Mouse (Mus musculus): ENCODE data around the gene Zfp507. TPM values are rescaled to one million over a fixed set of nuclear protein-coding genes. Genes with fewer than 3 reads are reported as not detected.
A peak's percentile ranks its signal among the peaks of the same experiment; 100 is the strongest.

Zfp507 gene
- polyA plus RNA-seq, 1 experiment from 2014 or later = 12.2 TPM

DNA sequence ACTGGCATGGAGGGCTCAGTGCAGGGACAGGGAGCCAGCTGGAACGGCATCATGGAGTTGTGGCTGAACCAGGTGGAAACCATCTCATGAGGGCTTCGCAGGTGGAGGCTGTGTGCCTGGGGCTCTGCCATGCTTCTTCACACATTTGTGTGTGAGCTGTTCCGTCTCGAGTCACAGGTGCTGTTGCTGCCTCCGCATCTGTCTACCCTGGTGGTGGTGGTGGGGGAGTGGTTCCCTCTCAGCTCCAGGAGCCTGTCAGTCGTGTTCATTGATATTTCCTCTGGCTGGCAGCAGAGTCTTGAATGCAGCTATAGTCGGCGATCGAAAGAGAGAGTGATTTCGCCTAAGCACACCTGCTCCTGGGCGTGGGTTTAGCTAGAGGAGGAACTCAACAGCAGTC lies 10.5 kb upstream of the Zfp507 start:
- Histone ChIP-seq H3K4me1 (replicated peaks; ENCODE audit: insufficient read depth, low read length) (no peaks in the 10 kb centered on the region), H3K36me3 (ENCODE audit: insufficient read depth, low read length) (no peaks in the 10 kb centered on the region), H3K4me2 (ENCODE audit: low read length) (no peak overlapping the region), H3K9me3 (replicated peaks; ENCODE audit: low read length) (no peaks in the 10 kb centered on the region), H3K27me3 (ENCODE audit: insufficient read depth, low read length) (no peaks in the 10 kb centered on the region), H3K27ac (no peak overlapping the region), H3K4me3 (replicated peaks; ENCODE audit: low read depth, low read length) (no peak overlapping the region), H3K9ac (ENCODE audit: low read depth, low read length) (no peak overlapping the region)
- ATAC-seq (replicated peaks; ENCODE audit: low FRiP score, low read depth) = no peak
- no peak for DNase-seq (ENCODE audit: low spot score)
- WGBS = 81% methylated on average over 11 of the region's 11 CpGs
- TF ChIP-seq CTCF (IDR thresholded peaks at IDR 0.05; ENCODE audit: low read depth) = no peak

DNA sequence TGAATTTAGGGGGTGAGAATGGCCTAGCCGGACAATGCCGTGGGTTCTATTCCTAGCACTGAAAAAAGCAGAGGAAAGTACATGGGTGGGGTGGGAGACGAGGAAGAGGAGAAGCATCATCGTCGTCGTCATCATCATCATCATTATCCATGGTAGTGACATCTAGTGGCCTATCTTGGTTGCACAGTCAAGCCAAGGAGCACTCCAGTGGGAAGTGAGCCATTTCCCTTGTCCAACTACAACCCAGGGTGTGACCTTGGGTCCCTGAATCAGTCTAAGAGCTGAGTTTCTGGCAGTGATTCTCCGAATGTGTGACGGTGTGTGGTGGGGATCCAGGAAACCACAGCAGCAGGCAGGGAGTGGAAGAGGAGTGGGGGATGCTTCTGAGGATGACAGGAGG lies 7.9 kb upstream of the Zfp507 start:
- H3K4me3 ChIP-seq (replicated peaks; ENCODE audit: low read depth, low read length) = no peak overlapping the region
- H3K36me3 ChIP-seq (ENCODE audit: insufficient read depth, low read length) = no peaks in the 10 kb centered on the region
- H3K27ac ChIP-seq = no peak overlapping the region
- ATAC-seq (replicated peaks; ENCODE audit: low FRiP score, low read depth) (no peak), DNase-seq (ENCODE audit: low spot score) (no peak)
- H3K27me3 ChIP-seq (ENCODE audit: insufficient read depth, low read length) = no peaks in the 10 kb centered on the region
- H3K9ac ChIP-seq (ENCODE audit: low read depth, low read length) = no peak overlapping the region
- H3K4me1 ChIP-seq (replicated peaks; ENCODE audit: insufficient read depth, low read length) = no peaks in the 10 kb centered on the region
- H3K4me2 ChIP-seq (ENCODE audit: low read length) = no peak overlapping the region
- 45% methylated on average over 8 of the region's 8 CpGs for WGBS
- TF ChIP-seq CTCF (IDR thresholded peaks at IDR 0.05; ENCODE audit: low read depth) = peak; percentile 60
- no peaks in the 10 kb centered on the region for H3K9me3 ChIP-seq (replicated peaks; ENCODE audit: low read length)

DNA sequence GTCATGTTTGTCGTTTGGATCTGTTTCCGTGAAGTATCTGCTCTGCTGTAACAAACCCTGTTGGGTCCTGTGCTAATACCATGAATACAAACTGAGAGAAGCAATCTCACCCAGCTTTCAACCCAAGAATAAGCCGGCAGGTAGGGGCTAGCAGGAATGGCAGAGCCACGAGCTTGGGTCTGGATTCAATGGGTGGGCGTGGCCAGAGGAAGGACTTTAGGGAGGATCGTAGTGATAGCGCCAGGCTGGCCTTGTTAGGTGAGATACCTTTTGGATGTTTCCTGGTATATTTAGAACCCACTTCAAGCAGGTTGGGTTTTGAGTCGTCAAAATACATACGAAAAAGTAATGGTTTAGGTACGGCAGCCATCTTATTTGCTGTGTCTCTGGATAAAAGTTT lies 1.4 kb upstream of the Zfp507 start:
- TF ChIP-seq CTCF (IDR thresholded peaks at IDR 0.05; ENCODE audit: low read depth) = no peak
- WGBS = 81% methylated on average over 10 of the region's 10 CpGs
- peaks cover 19% of the 10 kb centered on the region; the same call in 1 of the 2 replicates for H3K36me3 ChIP-seq (ENCODE audit: insufficient read depth, low read length)

DNA sequence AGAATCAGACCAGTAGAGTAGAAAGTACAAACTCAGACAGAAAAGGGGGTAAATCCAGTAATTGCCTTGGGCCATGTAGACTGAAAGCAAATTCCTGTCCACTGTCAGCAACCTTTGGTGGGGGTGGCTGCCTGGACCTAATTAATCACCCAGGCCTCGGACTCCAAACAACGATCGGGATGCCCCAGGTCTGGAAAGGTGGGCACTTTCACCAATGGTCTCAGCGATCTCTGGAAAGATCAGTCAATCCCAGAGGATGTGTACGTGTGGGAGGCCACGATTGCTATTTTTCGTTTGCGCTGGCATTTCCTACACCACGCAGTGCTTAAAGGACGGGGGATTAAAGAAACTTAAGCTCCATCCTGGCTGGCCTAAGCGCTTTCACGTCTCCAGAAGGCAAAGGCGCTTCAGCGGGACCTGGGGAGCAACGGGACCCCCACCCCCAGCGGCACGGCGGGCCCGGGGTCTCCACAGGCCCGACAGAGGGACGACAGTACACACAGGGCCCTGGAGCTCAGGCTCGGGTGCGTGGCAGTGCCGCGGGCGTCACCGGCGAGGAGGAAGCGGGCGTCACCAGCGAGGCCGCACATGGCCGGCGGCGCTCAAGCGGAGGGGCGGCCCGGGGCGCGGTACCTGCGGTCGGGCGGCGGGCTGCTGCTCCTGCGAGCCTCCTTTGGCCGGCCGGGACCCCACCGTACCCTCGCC lies 450 bp downstream of the Zfp507 start:
- peak; percentile 32 for DNase-seq (ENCODE audit: low spot score)
- TF ChIP-seq CTCF (IDR thresholded peaks at IDR 0.05; ENCODE audit: low read depth) = no peak
- peak overlapping the region; percentile 71 for H3K4me2 ChIP-seq (ENCODE audit: low read length)

More for the DNA sequence above, 1.4 kb upstream of the Zfp507 start:
- DNase-seq (ENCODE audit: low spot score) (no peak), ATAC-seq (replicated peaks; ENCODE audit: low FRiP score, low read depth) (no peak)
- Histone ChIP-seq H3K4me3 (replicated peaks; ENCODE audit: low read depth, low read length) (no peak overlapping the region), H3K27me3 (ENCODE audit: insufficient read depth, low read length) (no peaks in the 10 kb centered on the region), H3K27ac (no peak overlapping the region), H3K4me1 (replicated peaks; ENCODE audit: insufficient read depth, low read length) (peaks cover 6% of the 10 kb centered on the region; the same call in 1 of the 2 replicates), H3K9me3 (replicated peaks; ENCODE audit: low read length) (no peaks in the 10 kb centered on the region), H3K9ac (ENCODE audit: low read depth, low read length) (no peak overlapping the region), H3K4me2 (ENCODE audit: low read length) (no peak overlapping the region)

DNA sequence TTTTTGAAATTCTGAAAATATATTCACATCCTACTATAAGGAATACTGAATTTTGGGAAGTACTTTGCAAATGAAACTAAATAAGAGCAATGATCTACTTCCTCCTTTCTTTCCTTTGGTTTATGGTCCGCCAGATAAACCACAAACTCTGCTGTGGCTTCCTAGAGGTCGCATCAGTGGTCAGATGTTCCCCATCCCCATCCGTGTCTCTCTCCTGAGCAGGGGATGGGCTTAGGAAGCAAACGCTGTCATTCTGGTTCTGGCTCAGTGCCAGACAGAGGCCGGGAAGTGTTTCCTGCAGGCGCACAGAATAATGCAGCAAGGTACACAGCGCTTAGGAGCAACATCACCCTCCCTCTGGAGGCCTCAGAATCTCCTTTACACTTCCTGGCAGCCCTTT lies 6.7 kb downstream of the Zfp507 start:
- no peak overlapping the region for H3K4me3 ChIP-seq (replicated peaks; ENCODE audit: low read depth, low read length)
- peaks cover 4% of the 10 kb centered on the region; the same call in 1 of the 2 replicates for H3K4me1 ChIP-seq (replicated peaks; ENCODE audit: insufficient read depth, low read length)
- no peak overlapping the region for H3K4me2 ChIP-seq (ENCODE audit: low read length)
- H3K36me3 ChIP-seq (ENCODE audit: insufficient read depth, low read length) = peaks cover 64% of the 10 kb centered on the region; the same call in 1 of the 2 replicates
- H3K27ac ChIP-seq = no peak overlapping the region
- H3K27me3 ChIP-seq (ENCODE audit: insufficient read depth, low read length) = no peaks in the 10 kb centered on the region
- peak; percentile 13 for DNase-seq (ENCODE audit: low spot score)
- 58% methylated on average over 7 of the region's 7 CpGs for WGBS
- no peak overlapping the region for H3K9ac ChIP-seq (ENCODE audit: low read depth, low read length)
- no peak for TF ChIP-seq CTCF (IDR thresholded peaks at IDR 0.05; ENCODE audit: low read depth)
- ATAC-seq (replicated peaks; ENCODE audit: low FRiP score, low read depth) = no peak
- no peaks in the 10 kb centered on the region for H3K9me3 ChIP-seq (replicated peaks; ENCODE audit: low read length)

More for the DNA sequence above, 450 bp downstream of the Zfp507 start:
- peaks cover 6% of the 10 kb centered on the region; the same call in 1 of the 2 replicates for H3K4me1 ChIP-seq (replicated peaks; ENCODE audit: insufficient read depth, low read length)
- H3K9me3 ChIP-seq (replicated peaks; ENCODE audit: low read length) = no peaks in the 10 kb centered on the region
- H3K9ac ChIP-seq (ENCODE audit: low read depth, low read length) = peak overlapping the region; percentile 84
- ATAC-seq (replicated peaks; ENCODE audit: low FRiP score, low read depth) = peak; percentile 87
- WGBS = under 1% methylated on average over 47 of the region's 49 CpGs
- H3K36me3 ChIP-seq (ENCODE audit: insufficient read depth, low read length) = peaks cover 31% of the 10 kb centered on the region; the same call in 1 of the 2 replicates
- H3K27me3 ChIP-seq (ENCODE audit: insufficient read depth, low read length) = no peaks in the 10 kb centered on the region
- peak overlapping the region; percentile 83 for H3K4me3 ChIP-seq (replicated peaks; ENCODE audit: low read depth, low read length)
- peak overlapping the region; percentile 81 for H3K27ac ChIP-seq

DNA sequence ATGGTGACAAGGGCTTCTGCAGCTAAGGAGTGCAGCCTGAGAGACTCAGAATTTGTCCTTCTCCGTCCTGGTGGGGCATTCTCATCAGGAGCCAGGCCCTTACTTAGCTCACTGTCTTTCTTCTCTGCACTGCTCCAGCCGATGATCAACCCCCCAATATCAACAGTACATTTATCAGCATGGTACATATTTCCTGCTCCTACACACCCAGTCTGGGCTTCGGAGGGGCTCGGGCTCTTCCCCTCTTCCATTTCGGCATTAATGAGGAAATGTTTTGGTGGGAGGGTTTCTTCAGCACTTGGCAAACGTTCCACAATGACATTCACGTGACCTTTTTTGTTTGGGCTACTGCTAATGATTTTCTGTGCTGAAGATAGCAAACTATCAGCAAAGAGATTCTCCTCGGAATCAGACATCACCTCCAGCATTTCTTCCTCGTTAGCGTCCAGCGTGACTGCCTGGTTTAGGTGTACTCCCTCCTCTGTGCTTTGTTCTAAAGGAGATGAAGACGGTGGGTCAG lies 8.6 kb downstream of the Zfp507 start:
- H3K4me3 ChIP-seq (replicated peaks; ENCODE audit: low read depth, low read length) = no peak overlapping the region
- H3K4me2 ChIP-seq (ENCODE audit: low read length) = no peak overlapping the region
- no peaks in the 10 kb centered on the region for H3K4me1 ChIP-seq (replicated peaks; ENCODE audit: insufficient read depth, low read length)
- H3K36me3 ChIP-seq (ENCODE audit: insufficient read depth, low read length) = peaks cover 60% of the 10 kb centered on the region; the same call in 1 of the 2 replicates
- DNase-seq (ENCODE audit: low spot score) (no peak), ATAC-seq (replicated peaks; ENCODE audit: low FRiP score, low read depth) (no peak)
- no peak for TF ChIP-seq CTCF (IDR thresholded peaks at IDR 0.05; ENCODE audit: low read depth)
- H3K9me3 ChIP-seq (replicated peaks; ENCODE audit: low read length) = no peaks in the 10 kb centered on the region
- no peaks in the 10 kb centered on the region for H3K27me3 ChIP-seq (ENCODE audit: insufficient read depth, low read length)
- WGBS = 76% methylated on average over 12 of the region's 12 CpGs
- no peak overlapping the region for H3K27ac ChIP-seq
- no peak overlapping the region for H3K9ac ChIP-seq (ENCODE audit: low read depth, low read length)
